Mouse (Mus musculus): Measurements from ENCODE around the gene Col26a1.

The Col26a1 gene

DNA sequence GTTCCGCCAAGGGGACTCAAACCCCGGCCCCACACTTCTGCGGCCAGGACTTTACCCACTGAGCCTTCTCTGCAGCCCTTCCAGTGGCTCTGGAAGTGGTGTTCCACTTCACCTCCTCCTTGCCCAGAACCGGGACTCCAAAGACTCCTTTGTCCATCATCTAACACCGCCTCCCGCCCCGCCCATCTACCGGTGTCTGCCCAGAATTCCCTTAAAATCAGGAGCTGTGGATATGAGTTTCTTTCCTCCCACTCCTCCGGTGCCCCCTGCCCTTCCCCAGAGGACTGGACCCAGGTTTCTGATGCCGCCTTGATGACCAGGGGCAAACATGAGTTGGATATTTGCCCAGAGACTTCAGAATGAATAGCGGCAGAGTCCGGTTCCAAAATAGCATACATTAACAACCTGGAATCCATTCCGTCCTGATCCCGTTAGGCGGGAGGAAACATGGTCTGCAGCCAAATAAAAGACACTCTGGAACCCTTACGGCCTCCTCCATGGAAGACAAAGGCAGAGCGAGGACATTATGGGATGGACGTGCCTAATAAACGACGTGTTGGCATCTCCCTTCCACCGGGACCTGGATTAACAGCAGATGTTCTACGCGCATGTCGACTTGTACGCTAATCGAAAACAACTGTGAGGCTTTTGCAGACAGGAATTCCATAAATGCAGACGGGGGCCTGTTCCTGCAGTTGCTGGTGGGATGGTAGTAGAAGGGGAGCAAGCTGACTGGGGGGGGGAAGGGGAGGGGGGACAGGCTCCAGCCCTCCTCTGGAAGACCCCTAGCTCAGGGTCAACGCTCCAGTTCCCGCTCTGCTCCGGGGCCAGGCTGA, 72.3 kb downstream of the Col26a1 start:
- in situ Hi-C loops (cut with MboI; ENCODE audit: low sequenced_read_pairs), result no loop called here

GRCm38 (mm10) chr5:136806379-136807056, 76.5 kb downstream of the Col26a1 start:
- in situ Hi-C loops (cut with MboI; ENCODE audit: low sequenced_read_pairs), result no loop called here

GRCm38 (mm10) chr5:136805019-136805418, 78.0 kb downstream of the Col26a1 start:
- in situ Hi-C loops (cut with MboI; ENCODE audit: low sequenced_read_pairs), result no loop called here

DNA sequence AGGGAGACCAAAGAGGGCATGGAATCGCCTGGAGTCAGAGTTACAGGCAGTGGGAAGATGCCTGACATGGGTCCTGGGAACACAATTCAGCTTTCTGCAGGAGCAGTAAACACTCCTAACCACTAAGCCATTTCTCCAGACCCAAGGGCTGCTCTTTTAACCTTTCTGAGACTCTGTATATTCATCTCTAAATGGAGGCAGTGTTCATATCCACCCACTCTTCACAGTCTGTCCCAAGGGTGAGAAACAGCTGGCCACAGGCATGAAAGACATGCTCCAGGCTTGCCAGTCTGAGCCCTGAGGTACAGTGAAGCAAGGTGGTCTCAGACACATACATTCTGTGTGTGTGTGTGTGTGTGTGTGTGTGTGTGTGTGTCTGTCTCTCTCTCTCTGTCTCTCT, 78.8 kb downstream of the Col26a1 start:
- in situ Hi-C loops (cut with MboI; ENCODE audit: low sequenced_read_pairs), result no loop called here

GRCm38 (mm10) chr5:136802732-136803131, 80.3 kb downstream of the Col26a1 start:
- in situ Hi-C loops (cut with MboI; ENCODE audit: low sequenced_read_pairs), result no loop called here

DNA sequence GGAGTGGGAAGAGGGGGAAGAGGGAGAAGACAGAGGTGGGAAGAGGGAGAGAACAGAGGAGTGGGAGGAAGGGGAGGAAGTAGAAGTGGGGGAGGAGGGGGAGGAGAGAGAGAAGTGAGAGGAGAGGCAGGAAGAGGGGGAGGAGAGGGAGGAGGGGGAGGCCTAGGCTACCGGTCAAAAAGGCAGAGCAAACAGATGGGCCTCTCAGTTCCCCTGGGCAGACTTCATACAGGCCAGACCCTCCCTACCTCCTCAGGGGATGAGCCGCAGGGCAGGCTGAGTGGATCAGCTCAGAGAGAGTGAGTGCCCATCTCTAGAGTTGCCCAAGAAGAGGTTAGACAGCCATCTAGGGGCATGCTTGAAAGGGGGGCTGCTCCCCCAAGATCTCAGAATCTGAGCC, 86.1 kb downstream of the Col26a1 start:
- in situ Hi-C loops (cut with MboI; ENCODE audit: low sequenced_read_pairs), result no loop called here

GRCm38 (mm10) chr5:136793807-136794206, 89.2 kb downstream of the Col26a1 start:
- in situ Hi-C loops (cut with MboI; ENCODE audit: low sequenced_read_pairs), result no loop called here

GRCm38 (mm10) chr5:136792541-136792940, 90.5 kb downstream of the Col26a1 start:
- in situ Hi-C loops (cut with MboI; ENCODE audit: low sequenced_read_pairs), result no loop called here

- in situ Hi-C loops (cut with MboI; ENCODE audit: low sequenced_read_pairs), result no loop called here
Observed at GRCm38 (mm10) chr5:136791204-136791603, 91.8 kb downstream of the Col26a1 start.

DNA sequence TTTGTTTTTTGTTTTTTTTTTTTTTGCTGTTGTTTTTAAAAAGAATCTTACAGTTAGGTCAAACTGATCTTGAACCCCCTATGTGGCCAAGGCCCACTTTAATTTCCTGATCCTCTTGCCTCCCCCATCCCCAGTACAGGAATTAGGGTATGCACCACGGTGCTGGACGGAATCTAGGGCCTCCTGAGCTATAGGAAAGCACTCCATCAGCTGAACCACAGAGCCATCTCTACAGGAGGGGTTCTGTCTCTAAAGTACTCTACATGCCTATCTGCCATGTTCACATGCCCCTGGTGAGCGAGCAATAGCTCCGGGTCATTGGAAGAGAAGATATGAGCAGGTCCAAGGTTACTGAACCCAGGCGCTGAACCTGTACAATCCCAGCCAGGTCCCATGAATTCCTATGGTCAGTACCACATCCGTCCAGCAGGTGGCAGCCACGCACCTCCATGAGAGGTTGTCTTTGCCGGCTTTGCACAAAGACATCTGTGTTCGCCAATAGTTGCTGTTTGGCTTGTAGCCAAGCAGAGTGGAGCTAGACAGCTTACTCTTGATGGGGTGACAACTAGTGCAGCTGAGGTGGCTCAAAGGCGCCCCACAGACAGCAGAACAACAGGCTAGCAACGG, 92.3 kb downstream of the Col26a1 start:
- in situ Hi-C loops (cut with MboI; ENCODE audit: low sequenced_read_pairs), result no loop called here

DNA sequence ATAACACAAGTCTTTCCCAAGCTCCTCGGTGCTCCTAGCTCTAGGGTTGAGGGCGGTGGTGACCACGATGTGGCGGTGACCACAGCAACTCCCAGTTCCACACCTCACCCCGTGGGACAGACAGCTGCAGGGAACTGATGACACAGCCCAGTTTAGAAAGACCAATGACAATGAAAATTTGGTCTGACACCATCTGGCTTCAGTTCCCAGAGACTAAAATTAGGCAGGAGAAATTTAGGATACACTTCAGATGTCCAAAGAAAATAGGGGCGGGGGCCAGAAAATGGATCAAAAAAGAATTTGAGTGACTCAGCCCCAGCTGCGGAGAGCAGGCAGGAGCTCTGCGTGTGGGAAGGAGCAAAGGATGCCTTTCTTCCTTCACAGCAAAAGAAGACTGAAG, 98.5 kb downstream of the Col26a1 start:
- in situ Hi-C loops (cut with MboI; ENCODE audit: low sequenced_read_pairs), result no loop called here

- in situ Hi-C loops (cut with MboI; ENCODE audit: low sequenced_read_pairs), result no loop called here
Observed at GRCm38 (mm10) chr5:136782600-136782999, 100.4 kb downstream of the Col26a1 start.

DNA sequence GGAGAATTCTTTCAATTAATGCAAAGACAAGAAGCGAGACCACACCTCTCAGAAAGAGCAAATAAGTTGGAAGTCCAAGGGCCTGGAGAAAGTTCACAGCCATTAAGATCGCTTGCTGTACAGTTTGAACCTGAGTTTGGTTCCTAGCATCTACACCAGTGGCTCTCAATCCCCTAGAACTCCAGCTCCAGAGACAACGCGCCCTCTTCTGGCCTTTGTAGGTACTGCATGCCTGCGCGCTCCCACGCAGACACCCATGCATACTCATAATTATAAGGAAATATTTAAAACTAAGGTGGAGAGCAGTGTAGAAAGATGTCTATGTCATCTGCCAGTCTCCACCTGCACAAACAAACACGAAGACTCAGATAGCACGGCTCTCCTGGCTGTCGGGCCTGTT, 102.5 kb downstream of the Col26a1 start:
- in situ Hi-C loops (cut with MboI; ENCODE audit: low sequenced_read_pairs), result no loop called here

- in situ Hi-C loops (cut with MboI; ENCODE audit: low sequenced_read_pairs), result no loop called here
Observed at GRCm38 (mm10) chr5:136779946-136780345, 103.1 kb downstream of the Col26a1 start.

DNA sequence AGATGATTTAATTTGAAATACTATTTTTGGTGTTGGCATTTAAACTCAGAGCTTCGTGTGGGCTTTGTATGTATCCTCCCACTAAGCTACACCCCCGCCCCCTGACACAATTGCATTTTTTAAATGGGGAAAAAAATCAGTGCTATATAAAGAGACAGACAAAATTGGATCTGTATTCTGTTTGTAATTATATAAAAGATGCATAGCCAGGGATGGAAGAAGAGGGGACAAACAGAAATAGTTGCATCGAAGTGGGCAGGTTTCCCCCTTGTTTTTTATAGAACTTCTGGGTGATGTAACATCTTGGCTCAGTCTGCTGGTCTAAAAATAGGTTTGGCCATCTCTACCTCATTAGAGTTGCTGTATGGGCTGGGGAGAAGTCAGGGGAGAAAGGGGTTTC, 107.5 kb downstream of the Col26a1 start:
- in situ Hi-C loops (cut with MboI; ENCODE audit: low sequenced_read_pairs), result no loop called here

DNA sequence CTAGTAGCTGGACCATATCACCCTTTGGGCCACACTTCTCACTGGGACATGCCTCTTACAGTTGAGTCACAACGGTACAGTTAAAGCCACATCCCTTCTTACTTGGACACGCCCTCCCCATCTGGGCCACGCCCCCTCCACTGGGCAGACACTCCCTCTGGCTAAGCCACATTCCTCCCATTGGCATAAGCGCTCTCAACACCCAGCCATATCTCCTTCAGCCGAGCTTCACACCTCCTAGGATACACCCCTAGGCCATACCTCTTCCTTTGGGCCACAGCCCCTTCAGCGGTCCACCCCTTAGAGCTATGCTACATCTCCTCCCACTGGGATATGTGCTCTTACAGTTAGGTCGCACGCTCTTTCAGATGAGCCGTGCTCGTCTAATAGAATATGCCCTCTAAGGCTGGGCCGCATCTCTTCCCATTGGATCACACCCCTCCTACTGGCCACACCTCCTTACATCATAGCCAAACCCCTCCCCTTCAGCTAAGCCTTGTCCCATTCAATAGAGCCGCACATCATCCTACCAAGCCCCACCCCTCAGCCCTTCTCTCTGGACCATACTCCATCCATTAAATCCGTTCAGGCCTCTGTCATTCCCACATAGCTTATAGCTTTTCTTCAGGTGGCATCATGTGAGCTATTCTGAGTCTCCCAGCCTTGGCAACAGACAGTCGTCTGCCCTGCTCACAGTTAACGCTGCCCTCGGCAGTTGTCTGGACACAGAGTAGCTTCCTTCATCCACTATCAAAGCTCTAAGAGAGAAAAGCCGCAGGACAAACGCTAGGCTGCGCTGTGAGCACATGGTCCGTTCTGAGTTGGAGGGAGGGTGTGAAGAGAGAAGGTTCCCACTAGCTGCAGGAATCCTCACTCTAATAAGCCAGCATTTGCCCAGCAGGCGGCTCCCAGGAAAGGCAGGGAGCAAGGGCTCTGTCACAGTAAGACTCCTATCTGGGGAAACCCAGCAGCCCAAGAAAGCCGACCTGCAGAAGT, 109.7 kb downstream of the Col26a1 start:
- in situ Hi-C loops (cut with MboI; ENCODE audit: low sequenced_read_pairs), result no loop called here

DNA sequence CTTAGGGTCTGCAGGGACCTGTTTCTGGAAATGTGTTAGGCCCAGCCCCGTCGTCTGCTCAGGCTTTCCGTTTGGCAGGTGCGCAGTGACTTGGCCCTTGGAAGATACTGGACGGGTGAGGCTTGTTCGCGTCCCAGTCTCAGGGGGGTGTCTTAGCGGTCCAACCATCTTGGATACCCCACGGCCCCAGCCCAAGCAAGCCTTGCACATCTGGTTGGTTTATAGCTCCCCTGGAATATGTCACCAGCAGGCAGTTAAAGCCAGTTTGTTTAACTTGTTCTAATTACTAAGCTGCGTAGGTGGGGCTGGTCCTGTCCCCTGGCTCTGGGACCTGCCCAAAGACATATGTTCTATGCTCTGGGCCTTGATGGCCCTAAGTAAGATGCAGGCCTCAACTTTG, 111.9 kb downstream of the Col26a1 start:
- in situ Hi-C loops (cut with MboI; ENCODE audit: low sequenced_read_pairs), result no loop called here

DNA sequence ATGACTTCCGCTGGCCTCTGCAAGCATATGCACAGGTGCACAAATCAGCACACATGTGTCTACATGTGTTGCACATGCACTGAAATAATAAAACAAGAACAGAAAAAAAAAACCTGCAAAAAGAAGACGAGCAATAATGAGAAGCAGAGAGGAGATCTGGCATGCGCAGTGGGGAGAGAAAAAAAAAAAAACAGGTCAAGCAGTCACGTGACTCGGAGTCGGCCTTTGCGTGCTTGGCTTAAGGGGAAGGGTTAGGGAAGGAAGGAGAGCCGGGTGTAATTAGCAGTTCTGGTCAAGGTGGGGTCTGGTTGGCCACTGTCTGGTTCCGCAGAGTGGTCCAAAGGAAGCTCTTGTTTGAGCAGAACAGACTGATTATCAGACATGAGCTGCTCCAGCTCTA, 115.7 kb downstream of the Col26a1 start:
- in situ Hi-C loops (cut with MboI; ENCODE audit: low sequenced_read_pairs), result no loop called here

- in situ Hi-C loops (cut with MboI; ENCODE audit: low sequenced_read_pairs), result no loop called here
Observed at GRCm38 (mm10) chr5:136764157-136764669, 118.8 kb downstream of the Col26a1 start.

DNA sequence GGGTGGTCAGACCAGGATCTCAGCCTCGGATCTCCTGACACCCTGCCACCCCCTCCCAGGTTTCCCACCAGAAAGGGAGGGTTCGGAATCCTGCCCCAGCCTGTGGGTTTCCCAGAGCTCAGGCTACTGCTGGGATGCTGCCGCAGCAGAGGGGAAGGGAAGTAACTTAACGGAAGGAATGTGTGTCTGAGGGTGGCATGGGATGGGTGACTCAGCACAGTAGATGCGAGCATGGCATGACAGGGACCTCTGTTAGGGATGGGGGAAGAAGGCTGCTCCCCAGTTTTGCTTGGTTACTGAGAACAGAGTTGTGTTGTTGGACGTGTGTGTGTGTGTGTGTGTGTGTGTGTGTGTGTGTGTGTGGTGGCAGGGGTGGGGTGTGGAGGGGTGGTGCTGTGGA, 122.7 kb downstream of the Col26a1 start:
- in situ Hi-C loops (cut with MboI; ENCODE audit: low sequenced_read_pairs), result no loop called here

Measured in CH12F3 (cell line).